8 mouse cellular contexts compared by ENCODE assay signal in genomic region chr2:152723651-152724331, GRCm38 (mm10). TPM values are rescaled to one million over a fixed set of nuclear protein-coding genes. Genes with fewer than 3 reads are reported as not detected.
DNase-seq lines count a peak whose midpoint lies in the region; ATAC-seq lines count a peak whose summit lies in the region.

No protein-coding gene starts in this region.

- no peaks in the 10 kb centered on the region for H3K27me3 ChIP-seq in embryonic facial prominence, embryonic 14.5 days (replicated peaks; ENCODE audit: control insufficient read depth, insufficient read depth, low read length)
- peaks cover 17% of the 10 kb centered on the region for H3K27me3 ChIP-seq in liver, embryonic 11.5 days (replicated peaks; ENCODE audit: control insufficient read depth, insufficient read depth, low read length)
- 0 out of 2 replicates have a peak, but pooled peaks cover 2% of the 10 kb centered on the region for H3K27me3 ChIP-seq in midbrain, embryonic 16.5 days (ENCODE audit: control insufficient read depth, insufficient read depth, low read depth, low read length)

- 7% methylated on average over 17 of the region's 37 CpGs for WGBS in embryonic facial prominence, embryonic 14.5 days
- WGBS in liver, embryonic 11.5 days = 5% methylated on average over 37 of the region's 37 CpGs
- 2% methylated on average over 33 of the region's 37 CpGs for WGBS in midbrain, embryonic 16.5 days

- no peak overlapping the region for H3K27ac ChIP-seq in embryonic facial prominence, embryonic 14.5 days (replicated peaks; ENCODE audit: low read depth, low read length)
- no peak overlapping the region for H3K27ac ChIP-seq in liver, embryonic 11.5 days (ENCODE audit: low read depth, low read length)
- H3K27ac ChIP-seq in midbrain, embryonic 16.5 days (ENCODE audit: low read length) = no peak overlapping the region

- peaks cover 22% of the 10 kb centered on the region for H3K4me1 ChIP-seq in embryonic facial prominence, embryonic 14.5 days (ENCODE audit: control insufficient read depth, insufficient read depth, low read length)
- H3K4me1 ChIP-seq in liver, embryonic 11.5 days (replicated peaks; ENCODE audit: control insufficient read depth, insufficient read depth, low read length) = peaks cover 19% of the 10 kb centered on the region
- H3K4me1 ChIP-seq in midbrain, embryonic 16.5 days (ENCODE audit: control insufficient read depth, insufficient read depth, low read length) = no peaks in the 10 kb centered on the region

- peak overlapping the region; percentile 66 for H3K9ac ChIP-seq in embryonic facial prominence, embryonic 14.5 days (ENCODE audit: low read depth, low read length)
- H3K9ac ChIP-seq in liver, embryonic 11.5 days (ENCODE audit: low read depth, low read length) = peak overlapping the region; percentile 21; the same call in 1 of the 2 replicates
- peak overlapping the region; percentile 61 for H3K9ac ChIP-seq in midbrain, embryonic 16.5 days (ENCODE audit: low read depth, low read length)

- H3K4me3 ChIP-seq in embryonic facial prominence, embryonic 14.5 days (ENCODE audit: low read depth, low read length) = peak overlapping the region; percentile 35
- peak overlapping the region; percentile 34 for H3K4me3 ChIP-seq in liver, embryonic 11.5 days (ENCODE audit: low read depth, low read length)
- peak overlapping the region; percentile 30 for H3K4me3 ChIP-seq in midbrain, embryonic 16.5 days (ENCODE audit: low read depth, low read length)

- H3K4me2 ChIP-seq in embryonic facial prominence, embryonic 14.5 days (ENCODE audit: low read depth, low read length) = peak overlapping the region; percentile 68
- H3K4me2 ChIP-seq in liver, embryonic 11.5 days = peak overlapping the region; percentile 57
- H3K4me2 ChIP-seq in midbrain, embryonic 16.5 days (ENCODE audit: low read length) = peak overlapping the region; percentile 56

- peak; percentile 62 for ATAC-seq in embryonic facial prominence, embryonic 14.5 days (ENCODE audit: low read depth)
- no peak for ATAC-seq in liver, embryonic 11.5 days (replicated peaks; ENCODE audit: low FRiP score)
- peak; percentile 62; the same call in 1 of the 2 replicates for ATAC-seq in midbrain, embryonic 16.5 days

- H3K9me3 ChIP-seq in embryonic facial prominence, embryonic 14.5 days (ENCODE audit: control insufficient read depth, low read length) = no peaks in the 10 kb centered on the region
- no peaks in the 10 kb centered on the region for H3K9me3 ChIP-seq in liver, embryonic 11.5 days (ENCODE audit: control insufficient read depth, low read length)
- no peaks in the 10 kb centered on the region for H3K9me3 ChIP-seq in midbrain, embryonic 16.5 days (replicated peaks; ENCODE audit: control insufficient read depth, low read length, poor library complexity, severe bottlenecking)

- DNase-seq in cerebellum, postnatal 14 days = peak; percentile 30 to 46
- no peak for DNase-seq in cerebellum, adult 18-20 months
- DNase-seq in embryonic facial prominence, embryonic 14.5 days (ENCODE audit: low spot score) = peak; percentile 52
- peak; percentile 69 to 78 for DNase-seq in heart, postnatal 36 days
- DNase-seq in liver, embryonic 11.5 days (ENCODE audit: low spot score) = no peak
- DNase-seq in natural killer cell, adult 2 months (ENCODE audit: low spot score in 2 of 2) = no peak
- DNase-seq in right cerebral cortex, postnatal 4 days = no peak

- intact Hi-C loops in heart, postnatal 36 days (cut with DNase I) = loop anchor here (1.0 to 2.0 kb wide), 2 partner anchors 14 to 17 kb away; no protein-coding TSS in a partner anchor

- H3K36me3 ChIP-seq in embryonic facial prominence, embryonic 14.5 days (ENCODE audit: control insufficient read depth, insufficient read depth, low read length) = no peaks in the 10 kb centered on the region
- H3K36me3 ChIP-seq in liver, embryonic 11.5 days (ENCODE audit: control insufficient read depth, insufficient read depth, low read length) = no peaks in the 10 kb centered on the region
- no peaks in the 10 kb centered on the region for H3K36me3 ChIP-seq in midbrain, embryonic 16.5 days (ENCODE audit: control insufficient read depth, insufficient read depth, low read length)

RNA-seq across cellular contexts. Expression of gene Id1, which starts 12.3 kb away (rescaled TPM):
- 128 and 138 TPM in 2 replicates for polyA plus RNA-seq in embryonic facial prominence, embryonic 14.5 days (2014; fragmentation: Nextera tagmentation; extraction: Ambion mirVana)
- total RNA-seq in heart, postnatal 36 days (2021) = 10 to 100 TPM; 50.9 to 53.7 TPM
- 52.7 and 56.3 TPM in 2 replicates for polyA plus RNA-seq in liver, embryonic 11.5 days (2014; fragmentation: Nextera tagmentation; extraction: Ambion mirVana)
- 23.7 and 35.7 TPM in 2 replicates for polyA plus RNA-seq in midbrain, embryonic 16.5 days (2015; fragmentation: Nextera tagmentation; extraction: Ambion mirVana)

RNA-seq across cellular contexts. Expression of gene Cox4i2, which starts 30.2 kb away (rescaled TPM):
- 19.1 and 27.0 TPM in 2 replicates for polyA plus RNA-seq in embryonic facial prominence, embryonic 14.5 days (2014; fragmentation: Nextera tagmentation; extraction: Ambion mirVana)
- total RNA-seq in heart, postnatal 36 days (2021) = 10 to 100 TPM; 13.1 to 16.0 TPM
- 6.7 and 8.5 TPM in 2 replicates for polyA plus RNA-seq in liver, embryonic 11.5 days (2014; fragmentation: Nextera tagmentation; extraction: Ambion mirVana)
- 5.0 and 5.4 TPM in 2 replicates for polyA plus RNA-seq in midbrain, embryonic 16.5 days (2015; fragmentation: Nextera tagmentation; extraction: Ambion mirVana)

RNA-seq across cellular contexts. Expression of gene Mcts2, which starts 37.0 kb away (rescaled TPM):
- 26.7 and 30.2 TPM in 2 replicates for polyA plus RNA-seq in embryonic facial prominence, embryonic 14.5 days (2014; fragmentation: Nextera tagmentation; extraction: Ambion mirVana)
- total RNA-seq in heart, postnatal 36 days (2021) = 10 to 100 TPM; 16.2 to 16.5 TPM
- polyA plus RNA-seq in liver, embryonic 11.5 days (2014; fragmentation: Nextera tagmentation; extraction: Ambion mirVana) = 31.5 and 37.1 TPM in 2 replicates
- polyA plus RNA-seq in midbrain, embryonic 16.5 days (2015; fragmentation: Nextera tagmentation; extraction: Ambion mirVana) = 31.1 and 34.4 TPM in 2 replicates

RNA-seq across cellular contexts. Expression of gene H13, which starts 54.5 kb away (rescaled TPM):
- 122 and 134 TPM in 2 replicates for polyA plus RNA-seq in embryonic facial prominence, embryonic 14.5 days (2014; fragmentation: Nextera tagmentation; extraction: Ambion mirVana)
- 10 to 100 TPM; 33.1 to 41.2 TPM for total RNA-seq in heart, postnatal 36 days (2021)
- polyA plus RNA-seq in liver, embryonic 11.5 days (2014; fragmentation: Nextera tagmentation; extraction: Ambion mirVana) = 88.6 and 92.1 TPM in 2 replicates
- 181 and 187 TPM in 2 replicates for polyA plus RNA-seq in midbrain, embryonic 16.5 days (2015; fragmentation: Nextera tagmentation; extraction: Ambion mirVana)

Comparison
In these comparisons a context has a peak if more than half of its experiments do, and no peak if none do; other contexts are left out.
1. DNase-seq: peak in cerebellum, postnatal 14 days (2 of 2), embryonic facial prominence, embryonic 14.5 days (single experiment) and heart, postnatal 36 days (2 of 2); none in cerebellum, adult 18-20 months (0 of 2), liver, embryonic 11.5 days (single experiment), natural killer cell, adult 2 months (0 of 2) and right cerebral cortex, postnatal 4 days (single experiment).
2. Peak in every context shown above with its lines, with median percentiles within 50 percentile points of each other: H3K4me2 ChIP-seq, H3K4me3 ChIP-seq and H3K9ac ChIP-seq.